18 mouse cellular contexts compared by ENCODE assay signal in the genomic region with DNA sequence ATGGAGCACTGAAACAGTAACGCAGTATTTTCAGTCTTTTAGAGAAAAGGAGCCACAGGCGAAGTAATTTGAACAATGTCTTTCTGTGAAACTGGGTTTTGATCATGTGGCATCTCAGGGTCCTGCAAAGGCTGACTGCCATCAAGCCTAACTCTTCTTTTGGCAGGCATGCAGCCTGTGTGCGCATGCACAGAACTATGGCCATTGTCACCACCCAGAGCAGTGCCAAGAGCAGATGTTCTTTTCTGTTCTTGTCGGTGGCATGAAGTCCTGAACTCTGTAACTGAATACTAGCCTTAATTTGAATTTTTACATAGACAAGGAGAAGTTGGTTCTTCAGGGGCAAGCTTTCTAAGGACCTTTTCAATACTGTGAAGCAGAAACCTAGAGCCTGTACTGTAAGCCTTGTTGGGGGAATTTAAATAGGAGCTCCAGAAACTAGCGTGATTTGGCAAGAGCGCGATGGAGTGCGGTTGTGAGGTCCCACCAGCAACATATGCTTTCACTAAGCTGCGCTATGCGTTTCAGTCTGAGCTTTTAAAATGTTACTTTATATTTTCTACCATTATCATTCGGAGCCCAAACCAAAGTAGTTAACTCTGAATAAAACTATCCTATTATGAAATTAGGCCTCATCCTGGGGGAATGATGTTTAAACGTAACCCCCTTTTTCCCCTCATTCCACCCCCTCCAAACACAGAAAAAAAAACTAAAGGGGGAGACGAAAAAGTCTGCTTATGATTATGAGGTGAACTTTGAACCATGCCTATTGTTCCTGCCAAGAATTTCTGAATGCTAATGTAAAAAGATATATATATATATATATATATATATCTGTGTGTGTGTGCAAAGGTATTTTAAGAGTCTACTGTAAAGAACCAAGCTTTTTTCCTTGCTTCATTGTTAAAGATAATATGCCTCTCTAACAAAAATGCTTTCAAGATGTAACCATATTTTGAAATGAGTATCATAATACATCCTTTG.
A peak's percentile ranks its signal among the peaks of the same experiment; 100 is the strongest.
DNase-seq lines count a peak whose midpoint lies in the region; ATAC-seq lines count a peak whose summit lies in the region.
"Had no signal": no experiment of that assay in that cellular context is flagged by ENCODE, and none has a peak within 500 bp of the region (broad histone marks: within the 10 kb centered on the region; RNA-seq: fewer than 3 reads in every experiment).

No protein-coding gene starts in this region.

- H3K27ac ChIP-seq in limb, embryonic 12.5 days = 0 out of 2 replicates have a peak overlapping the region, but pooled peaks have one; percentile 41
- H3K27ac ChIP-seq in limb, embryonic 10.5 days = no peak overlapping the region
- peak overlapping the region; percentile 92 for H3K27ac ChIP-seq in embryonic facial prominence, embryonic 13.5 days
- H3K27ac ChIP-seq in hindbrain, embryonic 16.5 days (ENCODE audit: low read depth, low read length) = no peak overlapping the region
- H3K27ac ChIP-seq: liver, embryonic 15.5 days had no signal

- no peak overlapping the region for H3K9ac ChIP-seq in limb, embryonic 12.5 days (replicated peaks)
- H3K9ac ChIP-seq in embryonic facial prominence, embryonic 13.5 days = no peak overlapping the region
- H3K9ac ChIP-seq in hindbrain, embryonic 16.5 days (ENCODE audit: low read depth, low read length) = no peak overlapping the region
- H3K9ac ChIP-seq: liver, embryonic 15.5 days had no signal

- H3K4me2 ChIP-seq in limb, embryonic 12.5 days = no peak overlapping the region
- no peak overlapping the region for H3K4me2 ChIP-seq in embryonic facial prominence, embryonic 13.5 days
- H3K4me2 ChIP-seq in hindbrain, embryonic 16.5 days (ENCODE audit: low read length) = no peak overlapping the region
- H3K4me2 ChIP-seq: liver, embryonic 15.5 days had no signal

- no peaks in the 10 kb centered on the region for H3K9me3 ChIP-seq in limb, embryonic 12.5 days
- H3K9me3 ChIP-seq in limb, embryonic 10.5 days (replicated peaks) = no peaks in the 10 kb centered on the region
- H3K9me3 ChIP-seq in embryonic facial prominence, embryonic 13.5 days = no peaks in the 10 kb centered on the region; the same call in 1 of the 2 replicates
- no peaks in the 10 kb centered on the region for H3K9me3 ChIP-seq in hindbrain, embryonic 16.5 days (ENCODE audit: control insufficient read depth, low read length)
- H3K9me3 ChIP-seq: liver, embryonic 15.5 days had no signal

- peak; percentile 47 to 66 for DNase-seq in cerebellum, postnatal 10 days
- DNase-seq in cerebellum, adult 8-10 months = no peak
- DNase-seq in limb, embryonic 10.5 days (ENCODE audit: low spot score) = no peak
- no peak for DNase-seq in c-Kit-positive CD71-positive TER-119-positive erythroid progenitor cells, embryonic 14.5 days (ENCODE audit: low spot score)
- no peak for DNase-seq in retina, postnatal 1 day
- DNase-seq: adrenal gland, postnatal 10 days; cerebellum, adult 9-11 months; embryo, embryonic 11 days; gastrocnemius, postnatal 14 days; heart, postnatal 10 days; kidney, postnatal 14 days; right cerebral cortex, postnatal 25 days; thymus, postnatal 14 days had no signal

- no peaks in the 10 kb centered on the region; the same call in 1 of the 2 replicates for H3K4me1 ChIP-seq in limb, embryonic 12.5 days (replicated peaks)
- no peaks in the 10 kb centered on the region for H3K4me1 ChIP-seq in limb, embryonic 10.5 days
- peaks cover 24% of the 10 kb centered on the region for H3K4me1 ChIP-seq in embryonic facial prominence, embryonic 13.5 days
- H3K4me1 ChIP-seq in hindbrain, embryonic 16.5 days (ENCODE audit: control insufficient read depth, insufficient read depth, low read depth, low read length) = no peaks in the 10 kb centered on the region; the same call in 1 of the 2 replicates
- H3K4me1 ChIP-seq: liver, embryonic 15.5 days had no signal

- H3K36me3 ChIP-seq in limb, embryonic 12.5 days = no peaks in the 10 kb centered on the region
- no peaks in the 10 kb centered on the region for H3K36me3 ChIP-seq in limb, embryonic 10.5 days
- H3K36me3 ChIP-seq in embryonic facial prominence, embryonic 13.5 days = no peaks in the 10 kb centered on the region
- H3K36me3 ChIP-seq in hindbrain, embryonic 16.5 days (ENCODE audit: control insufficient read depth, insufficient read depth, low read length) = no peaks in the 10 kb centered on the region
- H3K36me3 ChIP-seq: liver, embryonic 15.5 days had no signal

- ATAC-seq in limb, embryonic 12.5 days (ENCODE audit: insufficient number of reproducible peaks, insufficient read depth, low FRiP score, low TSS enrichment, low read depth) = no peak
- peak; percentile 71 for ATAC-seq in embryonic facial prominence, embryonic 13.5 days (ENCODE audit: insufficient number of reproducible peaks, insufficient read depth, low FRiP score, low TSS enrichment, low read depth)
- peak; percentile 71; the same call in 1 of the 2 replicates for ATAC-seq in hindbrain, embryonic 16.5 days
- ATAC-seq: inflammation-experienced regulatory T-cells, adult 6 months had no signal

- H3K4me3 ChIP-seq in limb, embryonic 12.5 days (replicated peaks) = no peak overlapping the region
- no peak overlapping the region for H3K4me3 ChIP-seq in limb, embryonic 10.5 days
- H3K4me3 ChIP-seq in embryonic facial prominence, embryonic 13.5 days = no peak overlapping the region
- H3K4me3 ChIP-seq in hindbrain, embryonic 16.5 days (ENCODE audit: low read length) = no peak overlapping the region
- H3K4me3 ChIP-seq: liver, embryonic 15.5 days had no signal

- 81% methylated on average over 13 of the region's 13 CpGs for whole genome bisulfite sequencing in limb, embryonic 12.5 days
- 93% methylated on average over 13 of the region's 13 CpGs for WGBS in limb, embryonic 10.5 days
- WGBS in embryonic facial prominence, embryonic 13.5 days = 29% methylated on average over 13 of the region's 13 CpGs
- WGBS in hindbrain, embryonic 16.5 days = 61% methylated on average over 13 of the region's 13 CpGs

- H3K27me3 ChIP-seq in limb, embryonic 12.5 days = no peaks in the 10 kb centered on the region
- no peaks in the 10 kb centered on the region for H3K27me3 ChIP-seq in limb, embryonic 10.5 days (ENCODE audit: low read depth, poor library complexity, severe bottlenecking)
- no peaks in the 10 kb centered on the region for H3K27me3 ChIP-seq in embryonic facial prominence, embryonic 13.5 days
- no peaks in the 10 kb centered on the region for H3K27me3 ChIP-seq in hindbrain, embryonic 16.5 days (replicated peaks; ENCODE audit: control insufficient read depth, insufficient read depth, low read length)
- H3K27me3 ChIP-seq: liver, embryonic 15.5 days had no signal

Comparison
In these comparisons a context has a peak if more than half of its experiments do, and no peak if none do; other contexts are left out.
1. DNase-seq: peak in cerebellum, postnatal 10 days (2 of 2); none in cerebellum, adult 8-10 months (single experiment), limb, embryonic 10.5 days (single experiment), c-Kit-positive CD71-positive TER-119-positive erythroid progenitor cells, embryonic 14.5 days (single experiment) and retina, postnatal 1 day (single experiment).
2. H3K27ac ChIP-seq: peak in limb, embryonic 12.5 days (single experiment) and embryonic facial prominence, embryonic 13.5 days (single experiment); none in limb, embryonic 10.5 days (single experiment) and hindbrain, embryonic 16.5 days (single experiment).